Mouse (Mus musculus) stomach, postnatal 0 days (tissue): ENCODE measurements around the gene Rftn2.

ENCODE experiments used
- CTCF ChIP-seq: IDR thresholded peaks from 2 replicates; pipeline ENCODE4 v1.5.1; 2016; ENCODE audit warnings: antibody characterized with exemption, low read depth, mild to moderate bottlenecking, moderate library complexity
- EP300 ChIP-seq: optimal IDR thresholded peaks from 2 replicates; pipeline ENCODE3; 2016; ENCODE audit warnings: antibody characterized with exemption

- TF ChIP-seq CTCF (no peak), EP300 (no peak)
These were observed 1.8 kb upstream of the Rftn2 start for GRCm38 (mm10) chr1:55228256-55228884.
